Mouse (Mus musculus) testis, adult 2 months (tissue): ENCODE measurements around the gene Abca1.

Experiments
- CTCF ChIP-seq: fragments of 200-500 bp; IDR thresholded peaks from 2 replicates; pipeline ENCODE4 v1.5.1; 2012; ENCODE audit warnings: low read depth, mild to moderate bottlenecking, inconsistent platforms, low read length, moderate library complexity; ENCODE audit not compliant: control insufficient read depth, insufficient read depth, insufficient replicate concordance
- POLR2A ChIP-seq: fragments of 200-500 bp; IDR thresholded peaks from 2 replicates; pipeline ENCODE4 v1.6.1; 2012; ENCODE audit warnings: low read depth, mild to moderate bottlenecking, inconsistent platforms, low read length, moderate library complexity; ENCODE audit not compliant: control insufficient read depth

GRCm38 (mm10) chr4:53120038-53120685, 39.5 kb downstream of the Abca1 start:
- TF ChIP-seq POLR2A (no peak), CTCF (no peak)
